Mouse (Mus musculus): Measurements from ENCODE around the gene Adamtsl2. TPM values are rescaled to one million over a fixed set of nuclear protein-coding genes. Genes with fewer than 3 reads are reported as not detected.

Gene Adamtsl2
- total and polyA plus RNA-seq, 3 experiments: 0.13 TPM; not detected in 2

DNA sequence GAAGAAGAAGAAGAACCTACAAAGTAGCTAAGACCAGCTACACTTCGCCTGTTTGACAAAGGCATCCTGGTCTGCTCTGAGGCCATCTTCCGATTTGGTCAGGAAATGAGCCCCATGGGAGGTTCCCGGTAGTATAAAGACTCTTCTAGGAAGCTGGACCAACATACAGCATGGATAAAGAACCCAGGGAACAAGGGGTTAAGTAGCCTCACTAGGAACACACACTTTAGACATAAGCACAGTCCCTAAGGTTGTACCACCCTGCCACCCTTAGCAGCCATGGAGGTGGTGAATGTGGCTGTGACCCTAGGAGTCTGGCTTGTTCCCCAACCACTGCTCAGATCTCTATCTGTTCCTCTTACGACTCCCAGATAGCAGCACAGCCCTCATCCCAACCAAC is 59.2 kb downstream of the Adamtsl2 start:
- no peak for DNase-seq (ENCODE audit: extremely low read depth)
- no peak overlapping the region for H3K4me2 ChIP-seq (ENCODE audit: insufficient read depth, low read depth, poor library complexity, severe bottlenecking)
- H3K27ac ChIP-seq (ENCODE audit: insufficient read depth, low read depth): no peak overlapping the region
- dilution Hi-C loops (cut with MboI; ENCODE audit: extremely low pct_ligation_motif_present, extremely low pct_unique_long_range_greater_than_20kb, low sequenced_read_pairs): no loop called here
- H3K9me3 ChIP-seq (replicated peaks; ENCODE audit: low read length): no peaks in the 10 kb centered on the region
- no peaks in the 10 kb centered on the region for H3K79me2 ChIP-seq (replicated peaks; ENCODE audit: control insufficient read depth, extremely low read depth, insufficient read depth, poor library complexity, severe bottlenecking)
- H3K4me3 ChIP-seq (replicated peaks in 1 of 3; ENCODE audit: low read depth in 2 of 3, low read length in 2 of 3, poor library complexity in 1 of 3): no peak overlapping the region
- peaks cover 87% of the 10 kb centered on the region for H3K27me3 ChIP-seq (replicated peaks)
- no peaks in the 10 kb centered on the region for H3K36me3 ChIP-seq (replicated peaks in 1 of 2; ENCODE audit: control insufficient read depth in 1 of 2, insufficient read depth in 1 of 2, low read length in 1 of 2)
- in situ Hi-C loops (cut with MboI; ENCODE audit: low pct_ligation_motif_present, low pct_unique_long_range_greater_than_20kb, low sequenced_read_pairs): no loop called here
- H3K9ac ChIP-seq (ENCODE audit: insufficient read depth, low read depth): no peak overlapping the region
- TF ChIP-seq ZNF384 (IDR thresholded peaks at IDR 0.05; ENCODE audit: low read depth, low read length) (no peak), POLR2AphosphoS2 (IDR thresholded peaks at IDR 0.05; ENCODE audit: low read depth, low read length) (no peak), NRF1 (IDR thresholded peaks at IDR 0.05; ENCODE audit: low read depth, low read length) (no peak), IRF4 (IDR thresholded peaks at IDR 0.05; ENCODE audit: low read depth, low read length) (no peak), E2F4 (IDR thresholded peaks at IDR 0.05; ENCODE audit: insufficient replicate concordance, low read depth, low read length) (no peak), MEF2A (IDR thresholded peaks at IDR 0.05; ENCODE audit: borderline replicate concordance, low read depth, low read length) (no peak), USF2 (conservative IDR thresholded peaks at IDR 0.05; ENCODE audit: low read depth, low read length) (no peak), POLR2A (IDR thresholded peaks at IDR 0.05; ENCODE audit: low read depth, low read length) (no peak), ZKSCAN1 (IDR thresholded peaks at IDR 0.05; ENCODE audit: borderline replicate concordance, low read depth, low read length) (no peak), CHD1 (IDR thresholded peaks at IDR 0.05; ENCODE audit: low read depth, low read length) (no peak), HCFC1 (IDR thresholded peaks at IDR 0.05; ENCODE audit: low read depth, low read length) (no peak), MAZ (IDR thresholded peaks at IDR 0.05; ENCODE audit: low read depth, low read length) (no peak), SIN3A (IDR thresholded peaks at IDR 0.05; ENCODE audit: low read length) (no peak), ZC3H11A (IDR thresholded peaks at IDR 0.05; ENCODE audit: low read depth, low read length) (no peak), NELFE (IDR thresholded peaks at IDR 0.05; ENCODE audit: low read depth, low read length) (no peak), ZMIZ1 (IDR thresholded peaks at IDR 0.05; ENCODE audit: low read depth, low read length) (no peak), MAFK (IDR thresholded peaks at IDR 0.05; ENCODE audit: insufficient replicate concordance, low read length) (no peak)
- no peaks in the 10 kb centered on the region for H3K4me1 ChIP-seq (ENCODE audit: control insufficient read depth in 1 of 2, insufficient read depth in 2 of 2)

GRCm38 (mm10) chr2:27141950-27142693 is 62.9 kb downstream of the Adamtsl2 start, which contains the start of gene Fam163b:
TSS of gene Fam163b (minus strand) at chr2:27142491.
- peaks cover 91% of the 10 kb centered on the region for H3K27me3 ChIP-seq (replicated peaks)

More at GRCm38 (mm10) chr2:27141950-27142693, 62.9 kb downstream of the Adamtsl2 start, which contains the start of gene Fam163b:
- no peak within 1 kb of the TSS for H3K9ac ChIP-seq (ENCODE audit: insufficient read depth, low read depth)
- no peak within 1 kb of the TSS for H3K4me2 ChIP-seq (ENCODE audit: insufficient read depth, low read depth, poor library complexity, severe bottlenecking)
- H3K36me3 ChIP-seq (replicated peaks in 1 of 2; ENCODE audit: control insufficient read depth in 1 of 2, insufficient read depth in 1 of 2, low read length in 1 of 2): no peaks in the 10 kb centered on the region
- H3K27ac ChIP-seq (ENCODE audit: insufficient read depth, low read depth): no peak within 1 kb of the TSS
- no peaks in the 10 kb centered on the region for H3K4me1 ChIP-seq (ENCODE audit: control insufficient read depth in 1 of 2, insufficient read depth in 2 of 2)
- H3K9me3 ChIP-seq (replicated peaks; ENCODE audit: low read length): no peaks in the 10 kb centered on the region
- in situ Hi-C loops (cut with MboI; ENCODE audit: low pct_ligation_motif_present, low pct_unique_long_range_greater_than_20kb, low sequenced_read_pairs) (no loop called here), dilution Hi-C loops (cut with MboI; ENCODE audit: extremely low pct_ligation_motif_present, extremely low pct_unique_long_range_greater_than_20kb, low sequenced_read_pairs) (no loop called here)
- no peak for DNase-seq (ENCODE audit: extremely low read depth)
- H3K4me3 ChIP-seq (replicated peaks in 1 of 3; ENCODE audit: low read depth in 2 of 3, low read length in 2 of 3, poor library complexity in 1 of 3): no peak within 1 kb of the TSS
- TF ChIP-seq IRF4 (IDR thresholded peaks at IDR 0.05; ENCODE audit: low read depth, low read length) (no peak), POLR2A (IDR thresholded peaks at IDR 0.05; ENCODE audit: low read depth, low read length) (no peak), MXI1 (IDR thresholded peaks at IDR 0.05; ENCODE audit: low read depth, low read length) (no peak), CHD2 (IDR thresholded peaks at IDR 0.05; ENCODE audit: low read length) (no peak), JUN (IDR thresholded peaks at IDR 0.05; ENCODE audit: insufficient read depth, low read depth, low read length) (no peak), CTCF (conservative IDR thresholded peaks at IDR 0.05 in 1 of 2, IDR thresholded peaks at IDR 0.05 in 1 of 2; ENCODE audit: low read depth in 2 of 2, low read length in 2 of 2) (no peak), ETS1 (conservative IDR thresholded peaks at IDR 0.05; ENCODE audit: low read depth, low read length) (no peak), NRF1 (IDR thresholded peaks at IDR 0.05; ENCODE audit: low read depth, low read length) (no peak), ZKSCAN1 (IDR thresholded peaks at IDR 0.05; ENCODE audit: borderline replicate concordance, low read depth, low read length) (no peak), TCF12 (IDR thresholded peaks at IDR 0.05; ENCODE audit: low read depth, low read length) (no peak), SMC3 (IDR thresholded peaks at IDR 0.05; ENCODE audit: low read depth, low read length) (no peak), RCOR1 (conservative IDR thresholded peaks at IDR 0.05; ENCODE audit: low read depth, low read length) (no peak), EP300 (IDR thresholded peaks at IDR 0.05; ENCODE audit: low read length) (no peak), PAX5 (IDR thresholded peaks at IDR 0.05; ENCODE audit: low read length) (no peak), SIN3A (IDR thresholded peaks at IDR 0.05; ENCODE audit: low read length) (no peak)
- H3K79me2 ChIP-seq (replicated peaks; ENCODE audit: control insufficient read depth, extremely low read depth, insufficient read depth, poor library complexity, severe bottlenecking): no peaks in the 10 kb centered on the region

Data from CH12.LX (cell line).